Mouse (Mus musculus) liver, adult 2 months (tissue): ENCODE data around the gene Nap1l5. TPM values are rescaled to one million over a fixed set of nuclear protein-coding genes. Genes with fewer than 3 reads are reported as not detected.

Source experiments
- DNase-seq: peaks from one replicate; pipeline ENCODE4 v3.0.0-alpha.2; 2011; ENCODE audit warnings: low read depth, low spot score; ENCODE audit errors: extremely low read depth
- H3K27ac ChIP-seq: fragments of 200-500 bp; replicated peaks from 2 replicates; pipeline ENCODE4 v1.5.1; 2012; ENCODE audit warnings: low read depth, mild to moderate bottlenecking, control low read depth, inconsistent platforms, low read length; ENCODE audit not compliant: insufficient read depth
- H3K27me3 ChIP-seq: fragments of 200-500 bp; 2 replicates; pipeline ENCODE4 v1.6.1; 2012; ENCODE audit warnings: mild to moderate bottlenecking, moderate library complexity, low read length, inconsistent platforms; ENCODE audit not compliant: control insufficient read depth, insufficient read depth
- H3K36me3 ChIP-seq: fragments of 200-500 bp; 2 replicates; pipeline ENCODE4 v1.6.1; 2012; ENCODE audit warnings: low read length, inconsistent platforms; ENCODE audit not compliant: control insufficient read depth, insufficient read depth
- H3K4me1 ChIP-seq: fragments of 200-500 bp; 2 replicates; pipeline ENCODE4 v1.6.1; 2011; ENCODE audit warnings: low read length; ENCODE audit not compliant: control insufficient read depth, insufficient read depth
- H3K4me3 ChIP-seq: fragments of 200-500 bp; 2 replicates; pipeline ENCODE4 v1.5.1; 2011; ENCODE audit warnings: low read depth, mild to moderate bottlenecking, control low read depth, low read length, moderate library complexity; ENCODE audit not compliant: insufficient read depth
- H3K79me2 ChIP-seq: fragments of 200-500 bp; 2 replicates; pipeline ENCODE4 v1.6.1; 2012; ENCODE audit warnings: inconsistent platforms, mild to moderate bottlenecking, low read length, moderate library complexity; ENCODE audit not compliant: control insufficient read depth, insufficient read depth
- H3K9ac ChIP-seq: fragments of 200-500 bp; 2 replicates; pipeline ENCODE4 v1.6.1; 2012; ENCODE audit warnings: low read depth, mild to moderate bottlenecking, control low read depth, inconsistent platforms, low read length
- CTCF ChIP-seq: fragments of 200-500 bp; IDR thresholded peaks from 2 replicates; pipeline ENCODE4 v1.5.1; 2011; ENCODE audit warnings: low read depth, low read length, control low read depth
- POLR2A ChIP-seq: fragments of 200-500 bp; IDR thresholded peaks from 2 replicates; pipeline ENCODE4 v1.6.1; 2011; ENCODE audit warnings: low read length, control low read depth; ENCODE audit not compliant: insufficient read depth; ENCODE audit errors: extremely low read depth
- WGBS: fragments of 180-500 bp; shearing (Covaris S2); methylation state at CpG from one replicate; pipeline ENCODE4 v1.1.7; 2018; 5-methylcytosine and 5-hydroxymethylcytosine counted together
- polyA plus RNA-seq: library from polyadenylated mRNA; depleted of rRNA; stranded (reverse); fragments of >200 nt; gene quantifications from 2 replicates; pipeline ENCODE4 v1.2.3, GENCODE M21; 2012; rRNA removed
- total RNA-seq: library from RNA; depleted of rRNA; stranded (reverse); fragments of >200 nt; gene quantifications from 2 replicates; pipeline ENCODE4 v1.2.3, GENCODE M21; 2014; rRNA removed

Gene Nap1l5
- total and polyA plus RNA-seq, 2 experiments = 0.09 TPM; not detected in 1

- 93% methylated on average over 4 of the region's 4 CpGs for WGBS
- H3K79me2 ChIP-seq = no peaks in the 10 kb centered on the region
- no peak overlapping the region for H3K27ac ChIP-seq
- H3K4me1 ChIP-seq = no peaks in the 10 kb centered on the region
- H3K27me3 ChIP-seq = no peaks in the 10 kb centered on the region
- no peak for DNase-seq
- H3K9ac ChIP-seq = no peak overlapping the region
- H3K4me3 ChIP-seq = no peak overlapping the region
- no peak for TF ChIP-seq POLR2A
- TF ChIP-seq CTCF = no peak
- H3K36me3 ChIP-seq = peaks cover 17% of the 10 kb centered on the region
Observed at GRCm38 (mm10) chr6:58863631-58864235, 43.1 kb downstream of the Nap1l5 start.

GRCm38 (mm10) chr6:58862446-58862993, 44.4 kb downstream of the Nap1l5 start:
- Histone ChIP-seq H3K27me3 (no peaks in the 10 kb centered on the region), H3K36me3 (peaks cover 17% of the 10 kb centered on the region), H3K4me1 (no peaks in the 10 kb centered on the region), H3K4me3 (no peak overlapping the region), H3K9ac (no peak overlapping the region), H3K79me2 (no peaks in the 10 kb centered on the region), H3K27ac (no peak overlapping the region)
- DNase-seq = peak; percentile 33
- WGBS = 76% methylated on average over 9 of the region's 9 CpGs
- TF ChIP-seq CTCF = no peak
- TF ChIP-seq POLR2A = no peak

GRCm38 (mm10) chr6:58859517-58859916, 47.4 kb downstream of the Nap1l5 start:
- H3K79me2 ChIP-seq = no peaks in the 10 kb centered on the region
- H3K4me1 ChIP-seq = no peaks in the 10 kb centered on the region
- WGBS = 96% methylated on average over 4 of the region's 4 CpGs
- H3K4me3 ChIP-seq = no peak overlapping the region
- no peaks in the 10 kb centered on the region for H3K27me3 ChIP-seq
- peaks cover 21% of the 10 kb centered on the region for H3K36me3 ChIP-seq
- no peak for DNase-seq
- H3K9ac ChIP-seq = no peak overlapping the region
- no peak overlapping the region for H3K27ac ChIP-seq
- no peak for TF ChIP-seq CTCF
- no peak for TF ChIP-seq POLR2A

GRCm38 (mm10) chr6:58856494-58856893, 50.4 kb downstream of the Nap1l5 start:
- 84% methylated on average over 2 of the region's 2 CpGs for WGBS

GRCm38 (mm10) chr6:58855676-58856367, 51.1 kb downstream of the Nap1l5 start:
- Histone ChIP-seq H3K79me2 (no peaks in the 10 kb centered on the region), H3K4me3 (no peak overlapping the region), H3K27me3 (no peaks in the 10 kb centered on the region), H3K4me1 (no peaks in the 10 kb centered on the region), H3K27ac (no peak overlapping the region), H3K9ac (no peak overlapping the region), H3K36me3 (peaks cover 18% of the 10 kb centered on the region; the same call in 1 of the 2 replicates)
- WGBS = 81% methylated on average over 10 of the region's 10 CpGs
- TF ChIP-seq POLR2A (no peak), CTCF (no peak)
- no peak for DNase-seq

More at GRCm38 (mm10) chr6:58856494-58856893, 50.4 kb downstream of the Nap1l5 start:
- no peaks in the 10 kb centered on the region for H3K27me3 ChIP-seq
- H3K27ac ChIP-seq = peak overlapping the region; percentile 52
- H3K36me3 ChIP-seq = peaks cover 18% of the 10 kb centered on the region; the same call in 1 of the 2 replicates
- TF ChIP-seq CTCF = no peak
- no peak for TF ChIP-seq POLR2A
- no peak overlapping the region for H3K4me3 ChIP-seq
- DNase-seq = no peak
- H3K79me2 ChIP-seq = no peaks in the 10 kb centered on the region
- no peaks in the 10 kb centered on the region for H3K4me1 ChIP-seq
- H3K9ac ChIP-seq = no peak overlapping the region

Other genes with a start within 250 kb of the Nap1l5 start
- 7.9 and 10.3 TPM in 2 replicates for gene Herc3, start 75.6 kb downstream of the Nap1l5 start, total RNA-seq
- 2.4 and 3.5 TPM in 2 replicates for gene Herc3, start 75.6 kb downstream of the Nap1l5 start, polyA plus RNA-seq
- gene Fam13a, start 117.5 kb upstream of the Nap1l5 start, total RNA-seq = 42.5 and 48.3 TPM in 2 replicates
- gene Fam13a, start 117.5 kb upstream of the Nap1l5 start, polyA plus RNA-seq = 3.2 and 3.4 TPM in 2 replicates